Mouse (Mus musculus): Measurements from ENCODE around the gene Hs3st2. TPM values are rescaled to one million over a fixed set of nuclear protein-coding genes. Genes with fewer than 3 reads are reported as not detected.

Hs3st2 gene
- polyA plus RNA-seq, 1 experiment from 2014 or later: 1.4 TPM

GRCm38 (mm10) chr7:121450951-121451843, 59.5 kb downstream of the Hs3st2 start:
- peaks cover 2% of the 10 kb centered on the region; the same call in 1 of the 2 replicates for H3K9me3 ChIP-seq (ENCODE audit: low read length)

GRCm38 (mm10) chr7:121456716-121457115, 65.1 kb downstream of the Hs3st2 start:
- Histone ChIP-seq H3K36me3 (ENCODE audit: insufficient read depth, low read length) (no peaks in the 10 kb centered on the region), H3K9ac (replicated peaks; ENCODE audit: low read length) (no peak overlapping the region), H3K4me3 (ENCODE audit: low read length) (no peak overlapping the region), H3K4me2 (replicated peaks; ENCODE audit: low read depth, low read length) (no peak overlapping the region), H3K27me3 (ENCODE audit: insufficient read depth, low read length) (no peaks in the 10 kb centered on the region), H3K9me3 (ENCODE audit: low read length) (peaks cover 7% of the 10 kb centered on the region; the same call in 1 of the 2 replicates), H3K27ac (ENCODE audit: low read length) (no peak overlapping the region), H3K4me1 (ENCODE audit: insufficient read depth, low read length) (no peaks in the 10 kb centered on the region)
- ATAC-seq (ENCODE audit: low FRiP score, low TSS enrichment): no peak
- 90% methylated on average over 1 of the region's 1 CpGs for WGBS

More at GRCm38 (mm10) chr7:121450951-121451843, 59.5 kb downstream of the Hs3st2 start:
- Histone ChIP-seq H3K36me3 (ENCODE audit: insufficient read depth, low read length) (no peaks in the 10 kb centered on the region), H3K4me2 (replicated peaks; ENCODE audit: low read depth, low read length) (no peak overlapping the region), H3K4me3 (ENCODE audit: low read length) (no peak overlapping the region), H3K4me1 (ENCODE audit: insufficient read depth, low read length) (no peaks in the 10 kb centered on the region), H3K27me3 (ENCODE audit: insufficient read depth, low read length) (no peaks in the 10 kb centered on the region), H3K9ac (replicated peaks; ENCODE audit: low read length) (no peak overlapping the region), H3K27ac (ENCODE audit: low read length) (no peak overlapping the region)
- 66% methylated on average over 13 of the region's 13 CpGs for WGBS
- ATAC-seq (ENCODE audit: low FRiP score, low TSS enrichment): no peak

GRCm38 (mm10) chr7:121458075-121458474, 66.4 kb downstream of the Hs3st2 start:
- Histone ChIP-seq H3K27me3 (ENCODE audit: insufficient read depth, low read length) (no peaks in the 10 kb centered on the region), H3K4me1 (ENCODE audit: insufficient read depth, low read length) (no peaks in the 10 kb centered on the region), H3K4me3 (ENCODE audit: low read length) (no peak overlapping the region), H3K9me3 (ENCODE audit: low read length) (peaks cover 7% of the 10 kb centered on the region; the same call in 1 of the 2 replicates), H3K4me2 (replicated peaks; ENCODE audit: low read depth, low read length) (no peak overlapping the region), H3K36me3 (ENCODE audit: insufficient read depth, low read length) (no peaks in the 10 kb centered on the region), H3K9ac (replicated peaks; ENCODE audit: low read length) (no peak overlapping the region), H3K27ac (ENCODE audit: low read length) (no peak overlapping the region)
- WGBS: 13% methylated on average over 3 of the region's 3 CpGs
- ATAC-seq (ENCODE audit: low FRiP score, low TSS enrichment): peak; percentile 65

GRCm38 (mm10) chr7:121460626-121461025, 69.0 kb downstream of the Hs3st2 start:
- no peak for ATAC-seq (ENCODE audit: low FRiP score, low TSS enrichment)
- Histone ChIP-seq H3K36me3 (ENCODE audit: insufficient read depth, low read length) (no peaks in the 10 kb centered on the region), H3K27me3 (ENCODE audit: insufficient read depth, low read length) (no peaks in the 10 kb centered on the region), H3K4me3 (ENCODE audit: low read length) (no peak overlapping the region), H3K9me3 (ENCODE audit: low read length) (peaks cover 7% of the 10 kb centered on the region; the same call in 1 of the 2 replicates), H3K27ac (ENCODE audit: low read length) (no peak overlapping the region), H3K4me2 (replicated peaks; ENCODE audit: low read depth, low read length) (no peak overlapping the region), H3K4me1 (ENCODE audit: insufficient read depth, low read length) (no peaks in the 10 kb centered on the region), H3K9ac (replicated peaks; ENCODE audit: low read length) (no peak overlapping the region)
- 60% methylated on average over 6 of the region's 6 CpGs for WGBS

GRCm38 (mm10) chr7:121464441-121464840, 72.8 kb downstream of the Hs3st2 start:
- Histone ChIP-seq H3K36me3 (ENCODE audit: insufficient read depth, low read length) (no peaks in the 10 kb centered on the region), H3K27ac (ENCODE audit: low read length) (no peak overlapping the region), H3K9ac (replicated peaks; ENCODE audit: low read length) (no peak overlapping the region), H3K4me3 (ENCODE audit: low read length) (no peak overlapping the region), H3K4me2 (replicated peaks; ENCODE audit: low read depth, low read length) (no peak overlapping the region), H3K27me3 (ENCODE audit: insufficient read depth, low read length) (no peaks in the 10 kb centered on the region), H3K9me3 (ENCODE audit: low read length) (no peaks in the 10 kb centered on the region), H3K4me1 (ENCODE audit: insufficient read depth, low read length) (no peaks in the 10 kb centered on the region)
- 88% methylated on average over 5 of the region's 5 CpGs for WGBS
- ATAC-seq (ENCODE audit: low FRiP score, low TSS enrichment): no peak

- Histone ChIP-seq H3K4me3 (ENCODE audit: low read length) (no peak overlapping the region), H3K9ac (replicated peaks; ENCODE audit: low read length) (no peak overlapping the region), H3K27ac (ENCODE audit: low read length) (no peak overlapping the region), H3K27me3 (ENCODE audit: insufficient read depth, low read length) (no peaks in the 10 kb centered on the region), H3K9me3 (ENCODE audit: low read length) (no peaks in the 10 kb centered on the region), H3K4me2 (replicated peaks; ENCODE audit: low read depth, low read length) (no peak overlapping the region), H3K4me1 (ENCODE audit: insufficient read depth, low read length) (0 out of 2 replicates have a peak, but pooled peaks cover 3% of the 10 kb centered on the region), H3K36me3 (ENCODE audit: insufficient read depth, low read length) (no peaks in the 10 kb centered on the region)
- 77% methylated on average over 1 of the region's 1 CpGs for WGBS
- ATAC-seq (ENCODE audit: low FRiP score, low TSS enrichment): no peak
These were observed 73.5 kb downstream of the Hs3st2 start for GRCm38 (mm10) chr7:121465111-121465510.

- Histone ChIP-seq H3K9me3 (ENCODE audit: low read length) (no peaks in the 10 kb centered on the region), H3K9ac (replicated peaks; ENCODE audit: low read length) (no peak overlapping the region), H3K27ac (ENCODE audit: low read length) (no peak overlapping the region), H3K36me3 (ENCODE audit: insufficient read depth, low read length) (no peaks in the 10 kb centered on the region), H3K4me1 (ENCODE audit: insufficient read depth, low read length) (0 out of 2 replicates have a peak, but pooled peaks cover 5% of the 10 kb centered on the region), H3K27me3 (ENCODE audit: insufficient read depth, low read length) (no peaks in the 10 kb centered on the region), H3K4me3 (ENCODE audit: low read length) (no peak overlapping the region), H3K4me2 (replicated peaks; ENCODE audit: low read depth, low read length) (no peak overlapping the region)
- 58% methylated on average over 5 of the region's 5 CpGs for WGBS
- no peak for ATAC-seq (ENCODE audit: low FRiP score, low TSS enrichment)
These were observed 74.7 kb downstream of the Hs3st2 start for GRCm38 (mm10) chr7:121466331-121466730.

GRCm38 (mm10) chr7:121469435-121469834, 77.8 kb downstream of the Hs3st2 start:
- no peak overlapping the region for H3K4me2 ChIP-seq (replicated peaks; ENCODE audit: low read depth, low read length)
- 38% methylated on average over 3 of the region's 3 CpGs for WGBS
- peak; percentile 61; the same call in 1 of the 2 replicates for ATAC-seq (ENCODE audit: low FRiP score, low TSS enrichment)

GRCm38 (mm10) chr7:121478302-121478701, 86.6 kb downstream of the Hs3st2 start:
- Histone ChIP-seq H3K9ac (replicated peaks; ENCODE audit: low read length) (no peak overlapping the region), H3K9me3 (ENCODE audit: low read length) (no peaks in the 10 kb centered on the region), H3K4me2 (replicated peaks; ENCODE audit: low read depth, low read length) (no peak overlapping the region), H3K27me3 (ENCODE audit: insufficient read depth, low read length) (no peaks in the 10 kb centered on the region), H3K27ac (ENCODE audit: low read length) (no peak overlapping the region), H3K36me3 (ENCODE audit: insufficient read depth, low read length) (no peaks in the 10 kb centered on the region), H3K4me3 (ENCODE audit: low read length) (no peak overlapping the region), H3K4me1 (ENCODE audit: insufficient read depth, low read length) (no peaks in the 10 kb centered on the region)
- 49% methylated on average over 8 of the region's 8 CpGs for WGBS
- no peak for ATAC-seq (ENCODE audit: low FRiP score, low TSS enrichment)

More at GRCm38 (mm10) chr7:121469435-121469834, 77.8 kb downstream of the Hs3st2 start:
- 0 out of 2 replicates have a peak, but pooled peaks cover 5% of the 10 kb centered on the region for H3K4me1 ChIP-seq (ENCODE audit: insufficient read depth, low read length)
- H3K27ac ChIP-seq (ENCODE audit: low read length): peak overlapping the region; percentile 64; the same call in 1 of the 2 replicates
- no peak overlapping the region for H3K9ac ChIP-seq (replicated peaks; ENCODE audit: low read length)
- H3K36me3 ChIP-seq (ENCODE audit: insufficient read depth, low read length): no peaks in the 10 kb centered on the region
- H3K27me3 ChIP-seq (ENCODE audit: insufficient read depth, low read length): no peaks in the 10 kb centered on the region
- no peak overlapping the region for H3K4me3 ChIP-seq (ENCODE audit: low read length)
- no peaks in the 10 kb centered on the region for H3K9me3 ChIP-seq (ENCODE audit: low read length)

GRCm38 (mm10) chr7:121480106-121480505, 88.4 kb downstream of the Hs3st2 start:
- Histone ChIP-seq H3K27me3 (ENCODE audit: insufficient read depth, low read length) (no peaks in the 10 kb centered on the region), H3K9me3 (ENCODE audit: low read length) (no peaks in the 10 kb centered on the region), H3K4me3 (ENCODE audit: low read length) (no peak overlapping the region), H3K27ac (ENCODE audit: low read length) (no peak overlapping the region), H3K36me3 (ENCODE audit: insufficient read depth, low read length) (no peaks in the 10 kb centered on the region), H3K9ac (replicated peaks; ENCODE audit: low read length) (no peak overlapping the region), H3K4me2 (replicated peaks; ENCODE audit: low read depth, low read length) (no peak overlapping the region), H3K4me1 (ENCODE audit: insufficient read depth, low read length) (no peaks in the 10 kb centered on the region)
- 75% methylated on average over 4 of the region's 4 CpGs for WGBS
- ATAC-seq (ENCODE audit: low FRiP score, low TSS enrichment): no peak

All from kidney, embryonic 16.5 days (tissue).